Mouse (Mus musculus) mouse trophoblast stem cell (cell line): ENCODE measurements around the gene Oxsr1.
"Not testable (repeated sequence)": the region's sequence is repeated elsewhere in the genome, so short reads cannot be mapped to it uniquely, and the experiment has no call there.

Experiments
- in situ Hi-C, 2 experiments: fragments of 300-500 bp; cut with MseI, MboI; formaldehyde crosslinking; loops; 2 replicates in 1 of 2; 3 replicates in 1 of 2; pipeline ENCODE4 v1.15.1; 2025

Oxsr1 gene

DNA sequence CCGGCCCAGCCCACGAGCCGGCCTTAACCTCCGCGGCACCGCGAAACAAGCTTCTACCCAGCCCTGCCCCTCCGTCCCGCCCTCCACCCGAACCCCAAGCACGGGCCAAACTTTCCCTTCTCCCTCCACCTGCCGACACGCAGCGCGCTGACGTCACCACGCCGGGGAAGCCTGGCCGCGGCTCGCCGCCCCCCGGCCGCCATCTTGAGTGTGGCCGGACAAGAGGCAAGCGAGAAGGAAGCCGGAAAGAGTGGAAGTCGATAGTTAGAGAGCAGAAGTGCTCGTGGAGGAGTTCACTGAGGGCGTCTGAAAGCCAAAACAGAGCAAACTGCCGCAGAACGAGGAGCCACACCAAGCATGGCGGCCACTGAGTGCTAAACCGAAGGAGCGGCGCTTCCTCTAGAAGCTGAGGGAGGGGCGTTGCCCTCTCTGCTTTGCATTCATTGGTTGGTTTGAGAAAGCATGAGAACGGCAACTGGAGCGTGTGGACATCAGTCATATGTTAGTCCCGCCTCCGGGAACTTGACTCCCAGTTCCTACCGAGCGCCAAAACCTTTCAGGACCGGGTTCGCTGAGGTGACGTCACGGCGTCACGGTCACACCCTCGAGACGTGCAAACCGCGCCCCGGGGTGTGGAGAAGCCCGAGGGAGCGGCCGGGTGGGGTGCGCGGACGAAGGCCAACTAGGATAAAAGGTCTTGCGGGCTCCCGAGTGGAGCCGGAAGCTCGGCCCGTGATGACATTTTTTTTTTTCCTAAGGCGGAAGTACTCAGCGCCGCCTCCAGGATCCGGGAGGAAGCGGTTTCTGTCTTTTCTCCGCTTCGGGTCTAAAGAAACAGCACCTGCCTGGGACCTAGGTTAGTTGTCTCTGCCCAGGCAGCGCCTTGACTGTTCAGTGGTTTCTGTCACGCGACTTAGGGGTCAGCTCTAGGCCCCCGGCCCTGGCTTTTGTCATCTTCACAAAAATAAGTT lies at the start of gene Oxsr1:
Gene Oxsr1, minus strand, starts transcription at position 139 of the 971 bp plus-strand sequence.
- in situ Hi-C loops = no loop called here

GRCm38 (mm10) chr9:119371251-119371650 lies 49.0 kb upstream of the Oxsr1 start:
- in situ Hi-C loops = no loop called here

GRCm38 (mm10) chr9:119370770-119371169 lies 48.5 kb upstream of the Oxsr1 start:
- in situ Hi-C loops = not testable (repeated sequence)

GRCm38 (mm10) chr9:119368367-119368766 lies 46.1 kb upstream of the Oxsr1 start:
- in situ Hi-C loops = no loop called here

DNA sequence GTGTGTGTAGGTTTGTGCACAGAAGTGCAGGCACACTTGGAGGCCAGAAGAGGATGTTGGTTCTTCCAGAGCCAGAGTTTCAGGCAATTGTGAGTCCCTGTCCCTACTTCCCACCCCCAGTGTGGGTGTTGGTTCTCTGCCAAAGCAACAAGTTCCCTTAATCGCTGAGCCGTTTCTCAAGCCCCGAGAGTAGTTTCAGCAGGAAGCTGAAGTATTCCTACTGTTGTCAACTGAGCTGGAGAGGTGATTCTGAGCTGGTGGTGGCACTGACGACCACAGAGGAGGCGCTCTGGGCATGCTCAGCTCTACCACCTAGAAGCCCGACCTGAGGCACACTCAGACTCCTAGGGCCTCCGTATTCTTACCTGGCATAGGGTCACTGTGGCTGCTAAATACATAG lies 43.1 kb upstream of the Oxsr1 start, which contains the start of gene Slc22a14:
Gene Slc22a14, minus strand, starts transcription at position 270 of the 400 bp plus-strand sequence.
- in situ Hi-C loops = no loop called here

DNA sequence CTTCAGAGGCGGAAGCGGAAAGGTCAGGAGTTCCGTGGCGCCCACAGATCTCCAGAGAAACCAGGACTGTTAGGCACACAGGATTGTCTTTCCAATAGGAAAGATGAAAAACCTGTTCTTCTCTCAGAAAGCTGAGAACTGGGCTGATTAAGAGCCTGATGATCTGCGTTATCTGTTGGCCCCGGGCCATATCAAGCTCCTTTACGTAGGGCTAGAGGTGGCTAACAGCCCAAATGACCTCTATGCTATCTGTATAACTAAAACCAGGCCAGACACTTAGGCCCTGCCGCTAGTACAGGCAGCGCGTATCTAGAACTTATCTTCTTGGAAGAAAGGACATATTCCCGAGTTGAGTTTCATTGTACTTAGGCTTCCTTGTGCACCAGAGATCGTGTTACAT lies 41.0 kb upstream of the Oxsr1 start:
- in situ Hi-C loops = no loop called here

DNA sequence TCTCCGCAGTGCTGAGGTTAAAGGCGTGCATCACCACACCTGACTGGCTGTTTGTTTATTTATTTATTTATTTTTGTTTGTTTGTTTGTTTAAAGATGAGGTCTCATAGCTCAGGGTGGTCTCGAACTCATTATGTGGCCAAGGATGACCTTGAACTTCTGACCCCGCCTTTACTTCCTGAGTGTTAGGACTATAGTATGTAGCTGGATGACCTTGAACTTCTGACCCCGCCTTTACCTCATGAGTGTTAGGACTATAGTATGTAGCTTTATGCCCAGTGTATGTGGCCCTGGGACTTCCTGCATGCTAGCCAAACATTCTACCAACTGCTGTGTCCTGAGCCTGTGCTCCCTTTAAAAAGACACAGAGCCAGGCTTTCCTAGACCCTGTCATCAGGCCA lies 39.2 kb upstream of the Oxsr1 start:
- in situ Hi-C loops = no loop called here

GRCm38 (mm10) chr9:119358058-119358429 lies 35.8 kb upstream of the Oxsr1 start:
- in situ Hi-C loops = no loop called here

DNA sequence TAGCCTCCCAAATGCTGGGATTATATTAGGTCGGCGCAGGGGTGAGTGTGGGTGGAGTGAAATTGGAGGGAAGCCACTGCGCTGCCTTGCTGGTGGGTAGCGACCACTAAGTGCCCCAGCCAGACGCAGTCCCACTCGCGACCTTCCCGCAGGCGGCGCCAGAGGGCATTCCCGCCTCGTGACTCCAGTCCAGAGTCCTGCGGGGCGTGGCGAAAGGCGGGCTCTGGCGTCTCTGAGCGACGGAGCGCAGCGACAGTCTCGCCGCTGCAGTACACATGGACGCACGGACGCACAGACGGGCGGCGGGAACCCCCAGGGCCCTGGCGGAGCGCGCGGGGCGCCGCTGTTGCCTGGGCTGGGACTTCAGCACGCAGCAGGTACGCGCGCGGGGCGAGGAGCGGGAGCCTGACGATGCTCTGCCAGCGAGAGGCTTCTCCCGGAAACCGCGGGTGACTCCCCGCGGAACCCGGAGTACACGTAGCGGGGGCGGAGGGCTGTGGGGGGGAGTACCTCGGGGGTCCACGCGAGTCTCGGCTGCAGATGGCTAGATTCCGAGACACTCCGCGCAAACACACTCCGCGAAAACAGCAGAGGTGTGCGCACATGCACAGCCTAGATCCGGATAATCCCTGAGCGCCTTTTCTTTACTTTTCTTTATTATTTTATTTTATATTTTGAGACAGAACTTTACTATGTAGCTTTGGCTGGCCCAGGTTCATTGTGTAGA lies 35.3 kb upstream of the Oxsr1 start, which contains the start of gene Xylb:
Gene Xylb, plus strand, starts transcription at position 51 of the 727 bp plus-strand sequence.
- in situ Hi-C loops = no loop called here

DNA sequence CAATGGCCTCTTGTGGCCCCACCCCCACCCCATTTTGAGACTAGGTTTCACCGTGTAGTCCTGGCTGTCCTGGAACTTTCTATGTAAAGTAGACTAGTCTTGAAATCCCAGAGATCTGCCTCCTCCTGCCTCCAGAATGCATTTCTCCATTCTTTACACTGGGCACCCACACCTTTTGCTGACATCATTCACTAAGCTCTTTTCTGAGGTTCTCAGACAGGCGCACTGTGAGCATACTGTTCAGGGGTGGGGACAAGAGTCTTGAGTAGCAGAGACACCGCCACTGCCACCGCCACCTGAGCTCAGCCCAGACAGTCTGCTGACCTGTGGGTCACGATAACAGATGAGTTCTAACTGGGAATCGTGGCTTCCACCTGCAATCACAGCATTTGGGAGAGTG lies 33.7 kb upstream of the Oxsr1 start:
- in situ Hi-C loops = no loop called here

DNA sequence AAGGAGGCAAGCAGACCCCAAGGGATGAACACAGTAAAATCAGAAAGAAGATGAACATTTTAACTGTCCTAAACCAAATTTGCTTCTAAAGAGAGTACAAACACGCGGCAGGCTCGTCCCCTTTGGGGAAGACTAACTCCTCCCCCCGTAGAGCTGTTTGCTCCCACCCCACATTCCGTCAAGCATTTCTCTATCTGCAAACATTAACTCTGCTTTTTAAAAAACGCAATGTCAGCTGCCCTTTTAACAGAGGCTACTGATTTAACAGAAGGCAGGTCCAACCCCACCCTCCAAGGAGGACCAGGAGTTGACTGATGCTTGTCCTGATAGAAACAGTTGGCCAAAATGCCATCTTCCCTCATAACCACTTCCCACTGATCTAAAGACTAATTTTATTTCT lies 31.7 kb upstream of the Oxsr1 start:
- in situ Hi-C loops = no loop called here

DNA sequence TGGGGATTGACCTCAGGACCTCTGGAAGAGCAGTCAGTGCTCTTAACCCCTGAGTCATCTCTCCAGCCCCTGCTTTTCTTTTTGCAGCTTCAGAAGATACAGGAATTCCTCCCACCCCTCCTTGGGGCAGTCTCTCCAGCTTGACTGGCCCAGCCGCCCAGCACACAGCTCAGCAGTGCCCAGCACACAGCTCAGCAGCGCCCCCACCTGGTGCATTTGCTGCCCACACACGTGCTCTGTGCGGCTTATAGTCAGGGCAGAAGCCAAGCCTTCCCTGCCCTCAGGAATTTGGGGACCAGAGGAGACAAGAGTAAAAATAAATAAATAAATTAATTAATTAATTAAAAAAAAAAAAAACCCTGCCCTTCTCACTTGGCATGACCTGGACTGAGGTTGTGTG lies 29.8 kb upstream of the Oxsr1 start:
- in situ Hi-C loops = no loop called here

DNA sequence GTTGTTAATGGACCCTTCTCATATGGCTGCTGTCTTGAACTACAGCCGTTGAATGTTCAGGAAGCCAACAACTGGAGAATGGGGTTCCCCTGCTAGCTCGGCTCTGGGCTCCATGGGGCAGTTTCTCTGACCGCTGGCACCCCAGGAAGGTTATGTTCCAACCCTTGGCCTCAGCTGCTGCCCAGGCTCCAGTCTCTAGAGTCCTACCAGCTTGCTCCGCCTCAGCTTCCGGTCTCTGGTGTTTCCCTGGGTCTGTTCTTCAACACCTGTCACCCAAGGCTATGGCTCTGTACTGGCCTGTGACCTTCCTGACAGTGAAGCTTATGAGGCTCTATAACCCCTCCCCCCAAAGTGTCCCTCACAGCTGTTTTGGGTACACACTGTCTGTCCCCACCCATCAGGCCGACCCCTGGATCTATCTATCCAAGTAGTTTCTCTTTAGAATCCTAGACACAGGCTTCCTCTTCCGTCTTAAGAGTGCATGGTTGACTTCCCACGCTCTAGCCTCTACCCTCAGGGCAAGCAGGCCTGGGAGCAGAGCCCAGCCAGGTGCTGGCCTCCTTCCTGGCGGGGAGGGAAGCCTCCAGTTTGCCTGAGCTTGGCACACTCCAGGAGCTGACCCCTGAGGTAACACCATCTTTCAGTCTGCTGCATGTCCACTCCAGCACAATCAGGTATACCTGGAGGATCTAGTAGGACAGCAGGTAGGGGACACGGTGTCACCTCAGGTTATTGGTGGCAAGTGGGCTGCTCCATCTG lies 28.9 kb upstream of the Oxsr1 start:
- in situ Hi-C loops = no loop called here

- in situ Hi-C loops = no loop called here
Observed at GRCm38 (mm10) chr9:119350531-119350930, 28.3 kb upstream of the Oxsr1 start.

- in situ Hi-C loops = no loop called here
Observed at GRCm38 (mm10) chr9:119346376-119346775, 24.1 kb upstream of the Oxsr1 start.

DNA sequence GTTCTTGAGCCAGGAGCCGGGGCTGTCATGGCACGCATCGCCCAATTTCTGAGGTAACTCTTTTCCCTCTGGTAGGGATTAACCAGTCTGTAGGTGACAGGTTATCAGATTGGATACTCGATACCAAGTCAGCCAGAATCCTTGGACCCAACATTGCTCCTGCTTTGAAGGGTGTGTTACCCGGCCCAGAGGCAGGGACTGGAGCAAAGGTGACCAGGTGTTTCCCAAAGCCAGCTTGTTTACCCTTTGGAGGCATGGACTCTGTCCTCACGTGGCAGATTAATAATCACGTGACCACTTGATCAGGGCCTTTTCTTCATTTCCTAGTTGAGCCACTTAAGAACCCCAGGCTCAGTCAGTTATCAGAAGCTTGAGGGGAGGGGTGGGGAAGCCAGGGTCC lies 20.5 kb upstream of the Oxsr1 start:
- in situ Hi-C loops = no loop called here

DNA sequence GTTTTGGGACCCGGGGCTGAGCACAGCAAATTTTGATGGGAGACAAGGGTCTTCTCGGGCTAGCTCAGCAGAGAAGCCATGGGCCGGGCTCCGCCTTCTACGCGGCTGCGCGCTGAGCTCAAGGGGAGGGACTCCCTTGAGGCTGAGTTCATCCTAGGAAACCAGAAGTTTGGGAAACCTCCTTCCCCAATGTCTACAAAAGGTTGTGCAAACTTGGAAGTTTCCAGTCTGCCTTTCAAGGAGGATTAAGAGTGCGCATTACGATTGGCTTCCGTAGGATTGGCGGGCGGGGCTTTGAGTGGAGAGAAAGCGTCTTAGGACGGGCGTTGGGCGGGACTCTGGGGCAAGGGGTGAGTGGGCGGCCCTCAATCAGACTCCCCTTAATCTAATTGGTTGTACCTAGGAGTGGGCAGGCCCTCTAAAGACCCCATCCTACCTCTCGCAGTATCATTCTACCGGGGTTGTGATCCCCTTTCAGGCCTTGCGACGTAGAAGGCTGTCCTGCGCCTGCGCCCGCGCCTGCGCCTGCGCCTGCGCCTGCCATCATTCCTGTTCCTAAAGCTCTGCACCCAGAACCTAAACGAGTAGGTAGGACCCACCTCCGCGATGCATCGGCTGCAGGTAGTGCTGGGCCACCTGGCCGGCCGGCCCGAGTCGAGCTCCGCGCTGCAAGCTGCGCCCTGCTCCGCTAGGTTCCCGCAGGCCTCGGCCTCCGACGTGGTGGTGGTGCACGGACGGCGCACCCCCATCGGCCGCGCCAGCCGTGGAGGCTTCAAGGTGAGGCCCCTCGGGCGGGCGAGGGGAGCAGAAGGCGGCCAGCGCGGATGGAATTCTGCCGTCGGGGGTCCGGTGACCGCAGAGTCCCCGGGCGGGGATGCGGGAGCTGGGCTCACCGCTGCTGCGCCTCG lies 18.9 kb upstream of the Oxsr1 start, which contains the start of gene Myd88:
Gene Myd88, minus strand, starts transcription at position 503 of the 908 bp plus-strand sequence.
- in situ Hi-C loops = no loop called here

- in situ Hi-C loops = no loop called here
Observed at GRCm38 (mm10) chr9:119340212-119340580, 18.0 kb upstream of the Oxsr1 start.

DNA sequence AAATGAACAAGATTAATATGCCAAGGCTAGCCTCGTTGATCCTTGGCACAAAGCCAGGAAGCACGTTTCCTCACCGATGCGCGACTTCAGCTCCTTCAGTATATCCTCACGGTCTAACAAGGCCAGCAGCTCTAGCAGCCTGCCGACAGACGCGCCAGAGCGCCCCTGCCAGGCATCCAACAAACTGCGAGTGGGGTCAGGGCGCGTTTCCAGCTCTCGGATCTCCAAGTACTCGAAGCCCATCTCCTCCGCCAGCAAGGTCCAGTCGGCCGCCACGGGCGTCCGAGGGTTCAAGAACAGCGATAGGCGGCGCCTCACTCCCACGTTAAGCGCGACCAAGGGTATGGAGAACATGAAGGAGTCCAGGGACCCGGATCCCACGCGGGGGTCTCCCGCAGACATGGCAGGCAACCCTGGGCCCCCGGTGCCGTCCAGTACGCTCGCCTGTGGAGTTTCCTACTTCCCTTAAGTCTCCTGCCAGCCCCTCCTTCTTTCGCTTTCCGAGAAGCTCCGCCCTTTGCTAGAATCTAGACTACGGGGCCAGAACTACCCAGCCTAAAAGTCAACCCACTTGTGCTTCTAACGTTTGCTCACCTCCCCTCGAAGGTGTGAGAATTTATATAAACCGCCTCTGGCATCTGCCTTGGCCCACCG lies 17.5 kb upstream of the Oxsr1 start, which contains the start of gene Acaa1a:
Gene Acaa1a, plus strand, starts transcription at position 119 of the 654 bp plus-strand sequence.
- in situ Hi-C loops = no loop called here

- in situ Hi-C loops = no loop called here
Observed at GRCm38 (mm10) chr9:119339106-119339505, 16.9 kb upstream of the Oxsr1 start.
